Mouse (Mus musculus): ENCODE measurements around the gene Gatad2b. TPM values are rescaled to one million over a fixed set of nuclear protein-coding genes. Genes with fewer than 3 reads are reported as not detected.
"Not testable (repeated sequence)": the region's sequence is repeated elsewhere in the genome, so short reads cannot be mapped to it uniquely, and the experiment has no call there.

Gene Gatad2b
- polyA plus RNA-seq (2016; fragmentation: Nextera tagmentation; extraction: Ambion mirVana) = 13.6 and 14.1 TPM in 2 replicates

DNA sequence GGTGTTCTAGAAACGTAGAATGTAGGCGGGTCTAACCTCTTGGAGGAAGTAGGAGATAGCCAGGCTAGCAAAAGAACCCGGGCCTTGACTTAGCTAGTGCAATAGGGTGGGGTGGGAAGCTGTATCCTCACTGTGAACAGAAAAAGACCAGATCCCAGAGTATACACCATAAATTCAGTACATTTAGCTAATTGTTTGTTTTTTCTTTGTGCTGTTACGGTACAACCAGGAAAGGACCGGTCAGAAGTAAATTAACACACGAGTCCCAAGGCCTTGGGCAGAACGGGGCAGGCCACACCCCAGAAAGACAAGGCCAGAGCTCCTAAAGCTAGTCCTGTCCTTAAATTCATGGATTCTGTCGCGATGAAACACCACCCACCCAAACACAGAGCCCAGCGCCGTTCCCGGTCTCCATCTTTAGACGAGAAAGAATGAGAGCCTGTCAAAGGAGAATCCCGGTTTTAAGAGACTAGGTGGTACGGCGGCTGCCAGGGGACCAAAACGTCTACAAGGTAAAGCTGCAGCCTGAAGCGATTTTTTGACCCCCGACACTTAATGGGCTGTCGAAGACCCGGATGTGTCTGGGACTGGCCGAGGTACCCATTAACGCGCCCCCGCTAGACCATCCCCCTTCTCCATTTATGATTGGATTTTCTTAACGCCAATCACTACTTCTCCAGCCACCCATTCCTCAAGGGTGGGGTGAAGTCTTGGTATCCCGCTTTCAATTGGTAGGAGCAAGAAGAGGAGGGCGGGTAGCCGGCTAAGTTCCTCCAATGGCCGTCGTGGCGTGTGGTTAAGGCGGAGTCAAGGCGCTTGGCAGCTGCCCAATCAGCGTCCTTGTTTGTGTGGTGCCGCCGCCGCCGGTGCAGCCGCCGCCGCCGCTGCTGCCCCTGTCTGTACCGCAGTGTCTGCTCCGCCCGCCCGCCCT lies at the start of gene Gatad2b:
Gene Gatad2b (plus strand): TSS at position 834 of the 931 bp plus-strand sequence.
- Histone ChIP-seq H3K36me3 (peaks cover 27% of the 10 kb centered on the region), H3K27me3 (ENCODE audit: low read depth, poor library complexity, severe bottlenecking) (no peaks in the 10 kb centered on the region), H3K4me3 (peak within 1 kb of the TSS; percentile 93), H3K9me3 (replicated peaks) (no peaks in the 10 kb centered on the region), H3K27ac (replicated peaks) (peak within 1 kb of the TSS; percentile 99), H3K4me1 (peaks cover 22% of the 10 kb centered on the region)
- WGBS = 1% methylated on average over 47 of the region's 47 CpGs
- peak; percentile 99 for DNase-seq (ENCODE audit: low spot score)

GRCm38 (mm10) chr3:90245406-90245805 lies 47.6 kb upstream of the Gatad2b start:
- 79% methylated on average over 2 of the region's 2 CpGs for WGBS
- H3K27ac ChIP-seq (replicated peaks) = no peak overlapping the region
- H3K27me3 ChIP-seq (ENCODE audit: low read depth, poor library complexity, severe bottlenecking) = no peaks in the 10 kb centered on the region
- H3K9me3 ChIP-seq (replicated peaks) = no peaks in the 10 kb centered on the region
- H3K4me1 ChIP-seq = peaks cover 37% of the 10 kb centered on the region
- H3K4me3 ChIP-seq = no peak overlapping the region
- peaks cover 12% of the 10 kb centered on the region for H3K36me3 ChIP-seq
- DNase-seq (ENCODE audit: low spot score) = no peak

- peak overlapping the region; percentile 92 for H3K27ac ChIP-seq (replicated peaks)
- 1% methylated on average over 3 of the region's 3 CpGs for WGBS
- H3K4me3 ChIP-seq = peak overlapping the region; percentile 72
- no peaks in the 10 kb centered on the region for H3K9me3 ChIP-seq (replicated peaks)
- no peak for DNase-seq (ENCODE audit: low spot score)
- H3K4me1 ChIP-seq = peaks cover 36% of the 10 kb centered on the region
- H3K27me3 ChIP-seq (ENCODE audit: low read depth, poor library complexity, severe bottlenecking) = no peaks in the 10 kb centered on the region
- H3K36me3 ChIP-seq = peaks cover 27% of the 10 kb centered on the region
Measured at GRCm38 (mm10) chr3:90247630-90247959, 45.4 kb upstream of the Gatad2b start.

GRCm38 (mm10) chr3:90247960-90248745 lies 44.8 kb upstream of the Gatad2b start, which contains the start of gene Slc39a1:
TSS of gene Slc39a1 (plus strand) at chr3:90248172.
- Histone ChIP-seq H3K4me1 (peaks cover 30% of the 10 kb centered on the region), H3K36me3 (peaks cover 27% of the 10 kb centered on the region), H3K27ac (replicated peaks) (peak within 1 kb of the TSS; percentile 92), H3K27me3 (ENCODE audit: low read depth, poor library complexity, severe bottlenecking) (no peaks in the 10 kb centered on the region), H3K9me3 (replicated peaks) (no peaks in the 10 kb centered on the region), H3K4me3 (peak within 1 kb of the TSS; percentile 72)
- WGBS = under 1% methylated on average over 44 of the region's 44 CpGs
- DNase-seq (ENCODE audit: low spot score) = peak; percentile 96

GRCm38 (mm10) chr3:90248746-90249100 lies 44.3 kb upstream of the Gatad2b start:
- no peaks in the 10 kb centered on the region for H3K27me3 ChIP-seq (ENCODE audit: low read depth, poor library complexity, severe bottlenecking)
- 12% methylated on average over 10 of the region's 10 CpGs for WGBS
- H3K4me1 ChIP-seq = peaks cover 30% of the 10 kb centered on the region
- H3K36me3 ChIP-seq = peaks cover 27% of the 10 kb centered on the region
- H3K9me3 ChIP-seq (replicated peaks) = no peaks in the 10 kb centered on the region
- H3K4me3 ChIP-seq = peak overlapping the region; percentile 72
- H3K27ac ChIP-seq (replicated peaks) = peak overlapping the region; percentile 92
- no peak for DNase-seq (ENCODE audit: low spot score)

DNA sequence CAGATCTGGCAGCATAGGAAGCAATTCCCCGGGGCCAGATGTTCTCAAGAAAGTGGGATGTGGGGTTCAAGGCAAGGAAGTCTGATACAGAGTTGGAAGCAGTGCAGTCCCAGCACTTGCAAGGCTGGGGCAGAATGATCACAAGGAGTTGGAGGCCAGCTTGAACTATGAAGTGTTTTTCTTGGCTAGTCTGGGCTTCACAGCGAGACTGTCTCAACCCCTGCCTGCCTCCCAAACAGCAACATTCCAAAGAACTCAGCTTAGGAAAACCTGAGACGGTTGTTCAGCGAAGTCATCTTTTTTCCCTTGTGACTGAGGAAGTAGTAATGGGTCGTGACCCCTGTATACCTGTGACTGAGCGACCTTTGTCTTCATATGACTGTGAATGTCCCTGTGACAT lies 42.2 kb upstream of the Gatad2b start:
- no peaks in the 10 kb centered on the region for H3K9me3 ChIP-seq (replicated peaks)
- H3K4me1 ChIP-seq = peaks cover 38% of the 10 kb centered on the region
- H3K27me3 ChIP-seq (ENCODE audit: low read depth, poor library complexity, severe bottlenecking) = no peaks in the 10 kb centered on the region
- DNase-seq (ENCODE audit: low spot score) = no peak
- H3K4me3 ChIP-seq = no peak overlapping the region
- 92% methylated on average over 6 of the region's 6 CpGs for WGBS
- peaks cover 27% of the 10 kb centered on the region for H3K36me3 ChIP-seq
- H3K27ac ChIP-seq (replicated peaks) = no peak overlapping the region

DNA sequence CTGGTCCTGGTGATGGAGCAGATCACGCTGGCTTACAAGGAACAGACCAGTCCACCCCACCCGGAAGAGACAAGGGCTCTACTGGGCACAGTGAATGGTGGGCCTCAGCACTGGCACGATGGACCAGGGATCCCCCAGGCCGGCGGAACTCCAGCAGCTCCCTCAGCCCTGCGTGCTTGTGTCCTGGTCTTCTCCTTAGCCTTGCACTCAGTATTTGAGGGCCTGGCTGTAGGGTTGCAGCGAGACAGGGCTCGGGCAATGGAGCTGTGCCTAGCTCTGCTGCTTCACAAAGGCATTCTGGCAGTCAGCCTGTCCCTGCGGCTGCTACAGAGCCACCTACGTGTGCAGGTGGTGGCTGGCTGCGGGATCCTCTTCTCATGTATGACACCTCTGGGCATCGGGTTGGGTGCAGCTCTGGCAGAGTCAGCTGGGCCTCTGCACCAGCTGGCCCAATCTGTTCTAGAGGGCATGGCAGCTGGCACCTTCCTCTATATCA lies 41.2 kb upstream of the Gatad2b start:
- Histone ChIP-seq H3K4me1 (peaks cover 43% of the 10 kb centered on the region), H3K36me3 (peaks cover 29% of the 10 kb centered on the region)
- H3K27ac ChIP-seq (replicated peaks); H3K9me3 ChIP-seq (replicated peaks); DNase-seq (ENCODE audit: low spot score); H3K4me3 ChIP-seq; H3K27me3 ChIP-seq (ENCODE audit: low read depth, poor library complexity, severe bottlenecking): not testable (repeated sequence)
- 93% methylated on average over 9 of the region's 12 CpGs for WGBS

DNA sequence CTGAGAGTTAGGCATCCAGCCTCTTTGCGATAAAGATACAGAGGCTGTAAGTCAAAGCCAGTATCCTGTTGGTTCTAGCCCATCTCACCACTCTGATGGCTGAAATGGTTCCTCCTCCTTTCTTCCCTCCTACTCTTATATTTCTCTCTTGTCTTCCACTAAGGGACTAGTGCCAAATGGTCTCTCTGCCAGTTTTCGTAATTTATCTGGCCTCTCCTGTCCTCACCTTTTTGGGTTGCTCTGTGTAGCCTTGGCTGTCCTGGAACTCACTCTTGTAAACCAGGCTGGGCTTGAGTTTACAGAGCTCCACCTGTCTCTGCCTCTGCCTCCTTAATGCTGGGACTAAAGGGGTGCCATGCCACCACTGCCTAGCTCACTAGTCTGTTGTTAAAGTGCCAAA lies 40.3 kb upstream of the Gatad2b start:
- H3K4me3 ChIP-seq; DNase-seq (ENCODE audit: low spot score); H3K27ac ChIP-seq (replicated peaks); H3K27me3 ChIP-seq (ENCODE audit: low read depth, poor library complexity, severe bottlenecking); H3K9me3 ChIP-seq (replicated peaks): not testable (repeated sequence)
- H3K36me3 ChIP-seq = peaks cover 38% of the 10 kb centered on the region
- 89% methylated on average over 2 of the region's 2 CpGs for WGBS
- peaks cover 39% of the 10 kb centered on the region for H3K4me1 ChIP-seq

GRCm38 (mm10) chr3:90253174-90253573 lies 39.8 kb upstream of the Gatad2b start:
- H3K27me3 ChIP-seq (ENCODE audit: low read depth, poor library complexity, severe bottlenecking); H3K9me3 ChIP-seq (replicated peaks); DNase-seq (ENCODE audit: low spot score); H3K27ac ChIP-seq (replicated peaks): not testable (repeated sequence)
- Histone ChIP-seq H3K4me3 (peak overlapping the region; percentile 90), H3K4me1 (peaks cover 36% of the 10 kb centered on the region), H3K36me3 (peaks cover 43% of the 10 kb centered on the region)
- WGBS = 88% methylated on average over 1 of the region's 1 CpGs

DNA sequence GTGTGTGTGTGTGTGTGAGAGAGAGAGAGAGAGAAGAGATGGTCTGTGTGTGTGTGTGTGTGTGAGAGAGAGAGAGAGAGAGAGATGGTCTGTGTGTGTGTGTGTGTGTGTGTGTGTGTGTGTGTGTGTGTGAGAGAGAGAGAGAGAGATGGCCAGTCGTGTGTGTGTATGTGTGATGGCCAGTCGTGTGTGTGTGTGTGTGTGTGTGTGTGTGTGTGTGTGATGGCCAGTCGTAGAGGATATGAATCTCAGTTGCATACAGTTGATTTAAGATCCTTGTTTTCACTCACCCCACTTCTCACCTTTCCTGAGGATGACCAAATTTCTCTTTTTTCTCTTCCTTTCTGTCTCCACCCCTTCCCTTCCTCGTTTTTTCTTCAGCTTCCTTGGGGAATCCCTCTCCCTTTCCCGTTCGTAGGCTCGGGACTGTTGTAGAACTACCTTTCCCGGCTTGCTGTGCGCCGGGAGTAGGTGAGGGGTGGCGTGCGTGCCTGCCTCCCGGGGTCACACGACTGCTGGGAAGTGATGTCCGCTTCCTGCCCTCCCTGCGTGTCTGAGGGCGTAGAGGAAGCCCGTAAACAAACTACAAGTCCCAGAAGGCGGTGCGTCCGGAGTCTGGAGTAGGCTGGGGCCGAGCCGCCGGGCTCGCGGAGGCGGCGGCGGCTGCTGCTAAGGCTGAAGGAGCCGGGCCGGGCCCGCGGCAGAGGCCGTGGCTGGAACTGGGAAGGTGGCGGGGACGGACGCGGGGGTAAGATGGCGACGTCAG lies 39.1 kb upstream of the Gatad2b start, which contains the start of gene Crtc2:
Gene Crtc2 (plus strand): TSS at position 511 of the 766 bp plus-strand sequence.
- Histone ChIP-seq H3K4me3 (peak within 1 kb of the TSS; percentile 90), H3K27me3 (ENCODE audit: low read depth, poor library complexity, severe bottlenecking) (no peaks in the 10 kb centered on the region), H3K9me3 (replicated peaks) (no peaks in the 10 kb centered on the region), H3K4me1 (peaks cover 30% of the 10 kb centered on the region), H3K36me3 (peaks cover 50% of the 10 kb centered on the region), H3K27ac (replicated peaks) (peak within 1 kb of the TSS; percentile 91)
- DNase-seq (ENCODE audit: low spot score) = peak; percentile 96
- WGBS = 3% methylated on average over 40 of the region's 40 CpGs

- Histone ChIP-seq H3K4me3 (peak overlapping the region; percentile 90), H3K27ac (replicated peaks) (peak overlapping the region; percentile 91), H3K27me3 (ENCODE audit: low read depth, poor library complexity, severe bottlenecking) (no peaks in the 10 kb centered on the region), H3K4me1 (peaks cover 22% of the 10 kb centered on the region), H3K9me3 (replicated peaks) (no peaks in the 10 kb centered on the region), H3K36me3 (peaks cover 54% of the 10 kb centered on the region)
- WGBS = 1% methylated on average over 41 of the region's 41 CpGs
- no peak for DNase-seq (ENCODE audit: low spot score)
Measured at GRCm38 (mm10) chr3:90254419-90255193, 38.4 kb upstream of the Gatad2b start.
